Comparison of ENCODE assay signal across 16 mouse cellular contexts in genomic region chr7:19169506-19169905, GRCm38 (mm10). TPM values are rescaled to one million over a fixed set of nuclear protein-coding genes. Genes with fewer than 3 reads are reported as not detected.
DNase-seq lines count a peak whose midpoint lies in the region; ATAC-seq and TF ChIP-seq lines count a peak whose summit lies in the region.
"Had no signal": no experiment of that assay in that cellular context is flagged by ENCODE, and none has a peak within 500 bp of the region (broad histone marks: within the 10 kb centered on the region; RNA-seq: fewer than 3 reads in every experiment).

No protein-coding gene starts in this region.

- no peak overlapping the region for H3K4me3 ChIP-seq in heart, embryonic 11.5 days (ENCODE audit: low read depth, low read length)
- H3K4me3 ChIP-seq in kidney, embryonic 16.5 days (ENCODE audit: low read length) = no peak overlapping the region
- no peak overlapping the region for H3K4me3 ChIP-seq in kidney, adult 2 months (ENCODE audit: insufficient read depth, low read depth, low read length)
- H3K4me3 ChIP-seq in forebrain, embryonic 16.5 days (replicated peaks; ENCODE audit: low read length) = no peak overlapping the region
- H3K4me3 ChIP-seq: hindbrain, embryonic 15.5 days; limb, embryonic 10.5 days; liver, embryonic 15.5 days; myocyte had no signal

- no peaks in the 10 kb centered on the region for H3K36me3 ChIP-seq in heart, embryonic 11.5 days (ENCODE audit: control insufficient read depth, insufficient read depth, low read length)
- no peaks in the 10 kb centered on the region for H3K36me3 ChIP-seq in kidney, embryonic 16.5 days (ENCODE audit: insufficient read depth, low read length)
- no peaks in the 10 kb centered on the region for H3K36me3 ChIP-seq in kidney, adult 2 months (ENCODE audit: control insufficient read depth, insufficient read depth, low read length)
- no peaks in the 10 kb centered on the region for H3K36me3 ChIP-seq in forebrain, embryonic 16.5 days (ENCODE audit: control insufficient read depth, insufficient read depth)
- H3K36me3 ChIP-seq: hindbrain, embryonic 15.5 days; limb, embryonic 10.5 days; liver, embryonic 15.5 days had no signal

- no peaks in the 10 kb centered on the region for H3K27me3 ChIP-seq in heart, embryonic 11.5 days (ENCODE audit: control insufficient read depth, insufficient read depth, low read length)
- H3K27me3 ChIP-seq in kidney, embryonic 16.5 days (ENCODE audit: insufficient read depth, low read length) = peaks cover 8% of the 10 kb centered on the region; the same call in 1 of the 2 replicates
- H3K27me3 ChIP-seq in kidney, adult 2 months (replicated peaks; ENCODE audit: control insufficient read depth, insufficient read depth, low read length) = no peaks in the 10 kb centered on the region
- no peaks in the 10 kb centered on the region for H3K27me3 ChIP-seq in forebrain, embryonic 16.5 days (replicated peaks; ENCODE audit: control insufficient read depth, insufficient read depth, low read length)

- H3K9me3 ChIP-seq in heart, embryonic 11.5 days (replicated peaks; ENCODE audit: control insufficient read depth, low read length) = no peaks in the 10 kb centered on the region
- H3K9me3 ChIP-seq in kidney, embryonic 16.5 days (ENCODE audit: low read length) = peaks cover 4% of the 10 kb centered on the region; the same call in 1 of the 2 replicates
- peaks cover 3% of the 10 kb centered on the region; the same call in 1 of the 2 replicates for H3K9me3 ChIP-seq in forebrain, embryonic 16.5 days (ENCODE audit: control insufficient read depth, low read length)
- H3K9me3 ChIP-seq: hindbrain, embryonic 15.5 days; limb, embryonic 10.5 days; liver, embryonic 15.5 days had no signal

- no peak for TF ChIP-seq CTCF in kidney, adult 2 months (conservative IDR thresholded peaks at IDR 0.05; ENCODE audit: insufficient read depth, insufficient read length, low read depth, low read length)

- H3K27ac ChIP-seq in heart, embryonic 11.5 days (ENCODE audit: low read depth, low read length) = peak overlapping the region; percentile 95
- 0 out of 2 replicates have a peak overlapping the region, but pooled peaks have one; percentile 0 for H3K27ac ChIP-seq in kidney, embryonic 16.5 days (ENCODE audit: low read length)
- H3K27ac ChIP-seq in kidney, adult 2 months (ENCODE audit: insufficient read depth, low read depth, low read length) = no peak overlapping the region
- peak overlapping the region; percentile 96 for H3K27ac ChIP-seq in forebrain, embryonic 16.5 days (ENCODE audit: low read length)
- H3K27ac ChIP-seq: hindbrain, embryonic 15.5 days; limb, embryonic 10.5 days; liver, embryonic 15.5 days; macrophage had no signal

- peaks cover 54% of the 10 kb centered on the region for H3K4me1 ChIP-seq in heart, embryonic 11.5 days (ENCODE audit: control insufficient read depth, insufficient read depth, low read length)
- peaks cover 26% of the 10 kb centered on the region for H3K4me1 ChIP-seq in kidney, embryonic 16.5 days (ENCODE audit: insufficient read depth, low read length)
- no peaks in the 10 kb centered on the region for H3K4me1 ChIP-seq in kidney, adult 2 months (ENCODE audit: control insufficient read depth, insufficient read depth, low read length)
- H3K4me1 ChIP-seq in forebrain, embryonic 16.5 days (replicated peaks; ENCODE audit: control insufficient read depth, insufficient read depth, low read length) = peaks cover 46% of the 10 kb centered on the region

- no peak for DNase-seq in heart, postnatal 36 days
- no peak for DNase-seq in kidney, adult 2 months
- DNase-seq in adipocyte (ENCODE audit: low spot score) = no peak
- DNase-seq in layer of hippocampus, adult 18-20 months (ENCODE audit: low spot score in 2 of 2) = no peak
- DNase-seq: adrenal gland, postnatal 36 days; cerebellum, postnatal 14 days; gastrocnemius, postnatal 25 days had no signal

- H3K4me2 ChIP-seq in heart, embryonic 11.5 days = no peak overlapping the region
- no peak overlapping the region for H3K4me2 ChIP-seq in kidney, embryonic 16.5 days (replicated peaks; ENCODE audit: low read depth, low read length)
- H3K4me2 ChIP-seq in forebrain, embryonic 16.5 days (ENCODE audit: low read length) = no peak overlapping the region
- H3K4me2 ChIP-seq: hindbrain, embryonic 15.5 days; liver, embryonic 15.5 days had no signal

- intact Hi-C loops in heart, postnatal 36 days (cut with DNase I) = no loop called here

- 62% methylated on average over 10 of the region's 10 CpGs for WGBS in heart, embryonic 11.5 days (ENCODE audit: insufficient replicate concordance)
- 62% methylated on average over 10 of the region's 10 CpGs for WGBS in kidney, embryonic 16.5 days
- 66% methylated on average over 10 of the region's 10 CpGs for WGBS in kidney, adult 2 months
- 45% methylated on average over 10 of the region's 10 CpGs for WGBS in forebrain, embryonic 16.5 days

- no peak for TF ChIP-seq POLR2A in kidney, adult 2 months (IDR thresholded peaks at IDR 0.05; ENCODE audit: low read depth, low read length)

- no peak for ATAC-seq in heart, embryonic 11.5 days (replicated peaks; ENCODE audit: insufficient number of reproducible peaks, low FRiP score, low TSS enrichment)
- ATAC-seq in kidney, embryonic 16.5 days (ENCODE audit: low FRiP score, low TSS enrichment) = no peak
- ATAC-seq in forebrain, embryonic 16.5 days = 0 out of 2 replicates have a peak, but pooled peaks have one; percentile 2
- ATAC-seq in megakaryocyte, adult 5-6 weeks (ENCODE audit: poor library complexity, severe bottlenecking) = 0 out of 2 replicates have a peak, but pooled peaks have one; percentile 20

- H3K9ac ChIP-seq in heart, embryonic 11.5 days (ENCODE audit: low read depth, low read length) = no peak overlapping the region
- H3K9ac ChIP-seq in kidney, embryonic 16.5 days (replicated peaks; ENCODE audit: low read length) = no peak overlapping the region
- H3K9ac ChIP-seq in forebrain, embryonic 16.5 days (replicated peaks; ENCODE audit: low read depth, low read length) = peak overlapping the region; percentile 33; the same call in 1 of the 2 replicates
- H3K9ac ChIP-seq: hindbrain, embryonic 15.5 days; liver, embryonic 15.5 days had no signal

RNA-seq across cellular contexts. Expression of gene Gipr, which starts 3.6 kb away (rescaled TPM):
- polyA plus RNA-seq in heart, embryonic 11.5 days (2014; fragmentation: Nextera tagmentation; extraction: Ambion mirVana) = 9.0 and 10.8 TPM in 2 replicates
- under 1 TPM in 1 of 2 experiments, not detected in 1; 0.14 TPM for total RNA-seq in heart, postnatal 36 days (2021)
- polyA plus RNA-seq in kidney, embryonic 16.5 days (2015; fragmentation: Nextera tagmentation; extraction: Ambion mirVana) = 0.37 and 0.60 TPM in 2 replicates
- 0.13 and 0.20 TPM in 2 replicates for polyA plus RNA-seq in kidney, adult 2 months (2012; rRNA removed)
- polyA plus RNA-seq in forebrain, embryonic 16.5 days (2015; fragmentation: Nextera tagmentation; extraction: Ambion mirVana) = 21.8 and 32.1 TPM in 2 replicates
- not detected in 2 replicates for total RNA-seq in megakaryocyte, adult 5-6 weeks (2015)
- total RNA-seq in megakaryocyte, adult 5-6 weeks (2017) = not detected in 2 replicates
- 1 to 10 TPM; 1.3 to 1.4 TPM for total RNA-seq in layer of hippocampus, adult 18-20 months (2021)
- total RNA-seq: gastrocnemius, postnatal 25 days had no signal
- polyA plus RNA-seq: macrophage had no signal

RNA-seq across cellular contexts. Expression of gene Eml2, which starts 6.7 kb away (rescaled TPM):
- polyA plus RNA-seq in heart, embryonic 11.5 days (2014; fragmentation: Nextera tagmentation; extraction: Ambion mirVana) = 5.4 and 6.9 TPM in 2 replicates
- 10 to 100 TPM; 34.3 to 44.4 TPM for total RNA-seq in heart, postnatal 36 days (2021)
- 12.0 and 14.5 TPM in 2 replicates for polyA plus RNA-seq in kidney, embryonic 16.5 days (2015; fragmentation: Nextera tagmentation; extraction: Ambion mirVana)
- 38.8 and 39.0 TPM in 2 replicates for polyA plus RNA-seq in kidney, adult 2 months (2012; rRNA removed)
- polyA plus RNA-seq in forebrain, embryonic 16.5 days (2015; fragmentation: Nextera tagmentation; extraction: Ambion mirVana) = 8.3 and 14.4 TPM in 2 replicates
- 5.2 and 9.1 TPM in 2 replicates for total RNA-seq in megakaryocyte, adult 5-6 weeks (2015)
- total RNA-seq in megakaryocyte, adult 5-6 weeks (2017) = 8.7 and 13.4 TPM in 2 replicates
- total RNA-seq in layer of hippocampus, adult 18-20 months (2021) = 100 to 1,000 TPM; 160 to 178 TPM

RNA-seq across cellular contexts. Expression of gene Snrpd2, which starts 20.0 kb away (rescaled TPM):
- polyA plus RNA-seq in heart, embryonic 11.5 days (2014; fragmentation: Nextera tagmentation; extraction: Ambion mirVana) = 120 and 125 TPM in 2 replicates
- 10 to 100 TPM; 66.8 to 67.0 TPM for total RNA-seq in heart, postnatal 36 days (2021)
- polyA plus RNA-seq in kidney, embryonic 16.5 days (2015; fragmentation: Nextera tagmentation; extraction: Ambion mirVana) = 137 and 141 TPM in 2 replicates
- 34.8 and 42.2 TPM in 2 replicates for polyA plus RNA-seq in kidney, adult 2 months (2012; rRNA removed)
- 116 and 118 TPM in 2 replicates for polyA plus RNA-seq in forebrain, embryonic 16.5 days (2015; fragmentation: Nextera tagmentation; extraction: Ambion mirVana)
- 44.2 and 53.7 TPM in 2 replicates for total RNA-seq in megakaryocyte, adult 5-6 weeks (2015)
- total RNA-seq in megakaryocyte, adult 5-6 weeks (2017) = 28.3 and 32.4 TPM in 2 replicates
- 10 to 100 TPM; 79.7 to 82.8 TPM for total RNA-seq in layer of hippocampus, adult 18-20 months (2021)

RNA-seq across cellular contexts. Expression of gene Qpctl, which starts 20.4 kb away (rescaled TPM):
- 6.4 and 7.6 TPM in 2 replicates for polyA plus RNA-seq in heart, embryonic 11.5 days (2014; fragmentation: Nextera tagmentation; extraction: Ambion mirVana)
- 1 to 10 TPM; 3.8 to 4.8 TPM for total RNA-seq in heart, postnatal 36 days (2021)
- 15.1 and 16.1 TPM in 2 replicates for polyA plus RNA-seq in kidney, embryonic 16.5 days (2015; fragmentation: Nextera tagmentation; extraction: Ambion mirVana)
- 11.9 and 12.1 TPM in 2 replicates for polyA plus RNA-seq in kidney, adult 2 months (2012; rRNA removed)
- polyA plus RNA-seq in forebrain, embryonic 16.5 days (2015; fragmentation: Nextera tagmentation; extraction: Ambion mirVana) = 17.1 and 22.4 TPM in 2 replicates
- 6.6 and 7.9 TPM in 2 replicates for total RNA-seq in megakaryocyte, adult 5-6 weeks (2015)
- 3.5 and 4.5 TPM in 2 replicates for total RNA-seq in megakaryocyte, adult 5-6 weeks (2017)
- total RNA-seq in layer of hippocampus, adult 18-20 months (2021) = 10 to 100 TPM; 17.1 to 18.7 TPM

RNA-seq across cellular contexts. Expression of gene Gpr4, which starts 42.8 kb away (rescaled TPM):
- 1.3 and 1.4 TPM in 2 replicates for polyA plus RNA-seq in heart, embryonic 11.5 days (2014; fragmentation: Nextera tagmentation; extraction: Ambion mirVana)
- total RNA-seq in heart, postnatal 36 days (2021) = 10 to 100 TPM in 1 of 2 experiments, 1 to 10 TPM in 1; 7.9 to 10.6 TPM
- polyA plus RNA-seq in kidney, embryonic 16.5 days (2015; fragmentation: Nextera tagmentation; extraction: Ambion mirVana) = 4.0 and 4.3 TPM in 2 replicates
- 10.1 and 10.8 TPM in 2 replicates for polyA plus RNA-seq in kidney, adult 2 months (2012; rRNA removed)
- 2.5 and 2.7 TPM in 2 replicates for polyA plus RNA-seq in forebrain, embryonic 16.5 days (2015; fragmentation: Nextera tagmentation; extraction: Ambion mirVana)
- total RNA-seq in megakaryocyte, adult 5-6 weeks (2015) = not detected in 2 replicates
- total RNA-seq in megakaryocyte, adult 5-6 weeks (2017) = 0.12 TPM in 1 of 2 replicates, not detected in the other
- 1 to 10 TPM; 1.3 to 1.4 TPM for total RNA-seq in layer of hippocampus, adult 18-20 months (2021)

Comparison
In these comparisons a context has a peak if more than half of its experiments do, and no peak if none do; other contexts are left out.
1. ATAC-seq: peak in forebrain, embryonic 16.5 days (single experiment) and megakaryocyte, adult 5-6 weeks (single experiment); none in heart, embryonic 11.5 days (single experiment) and kidney, embryonic 16.5 days (single experiment).